ENCODE assay signal across 16 mouse cellular contexts in the genomic region with DNA sequence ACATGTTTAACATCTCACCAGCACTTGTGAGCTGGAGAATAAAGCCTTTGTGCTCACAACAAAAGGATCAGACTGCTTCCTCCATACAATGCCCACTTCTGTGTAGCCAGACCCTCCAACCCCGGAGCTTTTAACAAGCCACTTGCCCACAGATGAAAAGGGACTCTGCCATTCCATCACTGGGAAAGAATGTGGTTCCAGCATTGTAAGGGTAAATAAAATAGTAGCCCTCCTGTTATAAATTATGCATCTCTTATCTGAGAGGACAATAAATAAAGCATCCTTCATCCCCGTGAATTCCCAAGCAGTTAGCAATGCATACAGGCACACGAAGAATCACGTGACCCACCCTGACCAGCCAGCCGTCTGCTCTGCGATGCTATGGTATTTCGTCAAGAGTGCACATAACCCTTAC.
A peak's percentile ranks its signal among the peaks of the same experiment; 100 is the strongest.
DNase-seq lines count a peak whose midpoint lies in the region; ATAC-seq and TF ChIP-seq lines count a peak whose summit lies in the region.
"Had no signal": no experiment of that assay in that cellular context is flagged by ENCODE, and none has a peak within 500 bp of the region (broad histone marks: within the 10 kb centered on the region; RNA-seq: fewer than 3 reads in every experiment).

No protein-coding gene starts in this region.

- no peak for TF ChIP-seq CTCF in forebrain, postnatal 0 days (IDR thresholded peaks at IDR 0.05; ENCODE audit: low read depth)

- 0 out of 2 replicates have a peak, but pooled peaks have one; percentile 29 for ATAC-seq in embryonic facial prominence, embryonic 11.5 days (replicated peaks; ENCODE audit: insufficient number of reproducible peaks, low FRiP score, low TSS enrichment, low read depth)
- 0 out of 2 replicates have a peak, but pooled peaks have one; percentile 32 for ATAC-seq in forebrain, postnatal 0 days
- ATAC-seq in midbrain, embryonic 16.5 days, result 0 out of 2 replicates have a peak, but pooled peaks have one; percentile 42
- ATAC-seq: intestine, postnatal 0 days had no signal

- no peak overlapping the region for H3K9ac ChIP-seq in embryonic facial prominence, embryonic 11.5 days (replicated peaks; ENCODE audit: low read length)
- no peak overlapping the region for H3K9ac ChIP-seq in forebrain, postnatal 0 days
- H3K9ac ChIP-seq in midbrain, embryonic 16.5 days (ENCODE audit: low read depth, low read length), result no peak overlapping the region
- H3K9ac ChIP-seq: liver, embryonic 15.5 days had no signal

- no peaks in the 10 kb centered on the region for H3K4me1 ChIP-seq in embryonic facial prominence, embryonic 11.5 days (ENCODE audit: control insufficient read depth, insufficient read depth, low read length)
- peaks cover 8% of the 10 kb centered on the region for H3K4me1 ChIP-seq in embryonic facial prominence, embryonic 10.5 days
- no peaks in the 10 kb centered on the region for H3K4me1 ChIP-seq in forebrain, postnatal 0 days (ENCODE audit: insufficient read depth)
- peaks cover 9% of the 10 kb centered on the region; the same call in 1 of the 2 replicates for H3K4me1 ChIP-seq in midbrain, embryonic 16.5 days (ENCODE audit: control insufficient read depth, insufficient read depth, low read length)
- H3K4me1 ChIP-seq: liver, embryonic 15.5 days had no signal

- DNase-seq in embryonic facial prominence, embryonic 11.5 days (ENCODE audit: low spot score), result peak; percentile 28
- no peak for DNase-seq in embryonic facial prominence, embryonic 10.5 days (ENCODE audit: low spot score)
- peak; percentile 58 for DNase-seq in embryo, embryonic 10 days (ENCODE audit: low spot score)
- no peak for DNase-seq in forebrain, postnatal 0 days
- no peak for DNase-seq in ovary, postnatal 36 days (ENCODE audit: low spot score)
- no peak for DNase-seq in cerebellum, adult 9-10 months
- DNase-seq in adrenal gland, postnatal 25 days, result no peak
- DNase-seq: cerebellum, adult 8-10 months; heart, adult 11 months; heart, postnatal 10 days; kidney, postnatal 14 days; lung, postnatal 36 days; thymus, postnatal 4 days had no signal

- H3K27me3 ChIP-seq in embryonic facial prominence, embryonic 11.5 days (ENCODE audit: control insufficient read depth, insufficient read depth, low read length), result no peaks in the 10 kb centered on the region
- no peaks in the 10 kb centered on the region for H3K27me3 ChIP-seq in embryonic facial prominence, embryonic 10.5 days (replicated peaks; ENCODE audit: low read depth, poor library complexity, severe bottlenecking)
- no peaks in the 10 kb centered on the region for H3K27me3 ChIP-seq in forebrain, postnatal 0 days (ENCODE audit: insufficient read depth, low read length)
- H3K27me3 ChIP-seq in midbrain, embryonic 16.5 days (ENCODE audit: control insufficient read depth, insufficient read depth, low read depth, low read length), result no peaks in the 10 kb centered on the region
- H3K27me3 ChIP-seq: liver, embryonic 15.5 days had no signal

- H3K9me3 ChIP-seq in embryonic facial prominence, embryonic 11.5 days (replicated peaks; ENCODE audit: control insufficient read depth, low read length), result no peaks in the 10 kb centered on the region
- H3K9me3 ChIP-seq in embryonic facial prominence, embryonic 10.5 days, result no peaks in the 10 kb centered on the region
- no peaks in the 10 kb centered on the region for H3K9me3 ChIP-seq in forebrain, postnatal 0 days (ENCODE audit: low read length)
- no peaks in the 10 kb centered on the region for H3K9me3 ChIP-seq in midbrain, embryonic 16.5 days (replicated peaks; ENCODE audit: control insufficient read depth, low read length, poor library complexity, severe bottlenecking)
- H3K9me3 ChIP-seq: liver, embryonic 15.5 days had no signal

- WGBS in embryonic facial prominence, embryonic 11.5 days, result 56% methylated on average over 7 of the region's 7 CpGs
- 53% methylated on average over 7 of the region's 7 CpGs for WGBS in embryonic facial prominence, embryonic 10.5 days
- 18% methylated on average over 7 of the region's 7 CpGs for WGBS in forebrain, postnatal 0 days
- WGBS in midbrain, embryonic 16.5 days, result 17% methylated on average over 7 of the region's 7 CpGs

- H3K4me2 ChIP-seq in embryonic facial prominence, embryonic 11.5 days (ENCODE audit: low read depth, low read length), result no peak overlapping the region
- no peak overlapping the region for H3K4me2 ChIP-seq in forebrain, postnatal 0 days (ENCODE audit: low read depth)
- no peak overlapping the region for H3K4me2 ChIP-seq in midbrain, embryonic 16.5 days (ENCODE audit: low read length)
- H3K4me2 ChIP-seq: liver, embryonic 15.5 days had no signal

- no peak overlapping the region for H3K27ac ChIP-seq in embryonic facial prominence, embryonic 11.5 days (replicated peaks; ENCODE audit: low read depth, low read length)
- no peak overlapping the region for H3K27ac ChIP-seq in embryonic facial prominence, embryonic 10.5 days (replicated peaks)
- H3K27ac ChIP-seq in forebrain, postnatal 0 days (ENCODE audit: low read depth, low read length), result no peak overlapping the region
- peak overlapping the region; percentile 26; the same call in 1 of the 2 replicates for H3K27ac ChIP-seq in midbrain, embryonic 16.5 days (ENCODE audit: low read length)
- H3K27ac ChIP-seq: liver, embryonic 15.5 days had no signal

- H3K4me3 ChIP-seq in embryonic facial prominence, embryonic 11.5 days (ENCODE audit: low read depth, low read length), result no peak overlapping the region
- H3K4me3 ChIP-seq in embryonic facial prominence, embryonic 10.5 days, result no peak overlapping the region
- H3K4me3 ChIP-seq in forebrain, postnatal 0 days (ENCODE audit: low read depth, low read length), result no peak overlapping the region
- no peak overlapping the region for H3K4me3 ChIP-seq in midbrain, embryonic 16.5 days (ENCODE audit: low read depth, low read length)
- H3K4me3 ChIP-seq: liver, embryonic 15.5 days had no signal

- no peaks in the 10 kb centered on the region for H3K36me3 ChIP-seq in embryonic facial prominence, embryonic 11.5 days (replicated peaks; ENCODE audit: control insufficient read depth, insufficient read depth, low read depth, low read length)
- H3K36me3 ChIP-seq in embryonic facial prominence, embryonic 10.5 days (replicated peaks), result no peaks in the 10 kb centered on the region
- no peaks in the 10 kb centered on the region for H3K36me3 ChIP-seq in forebrain, postnatal 0 days (ENCODE audit: insufficient read depth)
- H3K36me3 ChIP-seq in midbrain, embryonic 16.5 days (ENCODE audit: control insufficient read depth, insufficient read depth, low read length), result no peaks in the 10 kb centered on the region
- H3K36me3 ChIP-seq: liver, embryonic 15.5 days had no signal

Comparison
In these comparisons a context has a peak if more than half of its experiments do, and no peak if none do; other contexts are left out.
1. DNase-seq: peak in embryonic facial prominence, embryonic 11.5 days (single experiment) and embryo, embryonic 10 days (single experiment); none in embryonic facial prominence, embryonic 10.5 days (single experiment), forebrain, postnatal 0 days (single experiment), ovary, postnatal 36 days (single experiment), cerebellum, adult 9-10 months (single experiment) and adrenal gland, postnatal 25 days (single experiment).
2. Peak in every context shown above with its lines, with median percentiles within 50 percentile points of each other: ATAC-seq.